Mouse (Mus musculus) liver, embryonic 14 days (tissue): ENCODE results near the gene Olfr339. TPM values are rescaled to one million over a fixed set of nuclear protein-coding genes. Genes with fewer than 3 reads are reported as not detected.

ENCODE experiments used
- polyA plus RNA-seq: library from polyadenylated mRNA; depleted of rRNA; stranded (reverse); fragments of >200 nt; gene quantifications from 2 replicates; pipeline ENCODE4 v1.2.3, GENCODE M21; 2012; rRNA removed

Olfr339 gene
- not detected in 2 replicates for polyA plus RNA-seq

GRCm38 (mm10) chr2:36418647-36419046 lies at the start of gene Olfr339:
Olfr339 (plus strand) TSS chr2:36418947.

GRCm38 (mm10) chr2:36373219-36373618 lies 45.5 kb upstream of the Olfr339 start, which contains the start of gene Olfr338:
Olfr338 (plus strand) TSS chr2:36373519.

DNA sequence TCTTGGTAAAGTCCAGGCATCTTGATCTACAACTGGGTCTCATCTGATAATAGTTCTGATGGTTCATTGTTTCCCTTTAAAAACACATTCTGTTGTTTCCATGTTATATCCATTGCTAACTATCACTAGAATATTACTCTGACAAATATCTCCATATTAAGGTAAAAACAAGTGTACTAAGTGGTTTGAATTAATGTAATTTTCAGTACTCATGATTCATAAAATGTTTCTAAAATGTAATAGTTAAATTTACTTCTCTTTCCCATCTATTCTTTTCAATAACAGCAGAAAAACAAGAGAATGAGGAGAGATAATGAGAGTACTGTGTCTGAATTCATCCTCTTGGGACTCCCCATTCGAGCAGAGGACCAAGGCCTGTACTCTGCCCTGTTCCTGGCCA lies 33.5 kb downstream of the Olfr339 start, which contains the start of gene Olfr340:
Gene Olfr340 (plus strand): TSS at position 301 of the 400 bp plus-strand sequence.

Other genes starting within 250 kb of the Olfr339 start
- gene Ptgs1, start 188.5 kb upstream of the Olfr339 start, polyA plus RNA-seq = 8.3 and 10.7 TPM in 2 replicates
- gene Olfr338, start 45.4 kb upstream of the Olfr339 start, polyA plus RNA-seq = not detected in 2 replicates
- not detected in 2 replicates for gene Olfr340, start 33.6 kb downstream of the Olfr339 start, polyA plus RNA-seq
- gene Olfr341, start 63.5 kb downstream of the Olfr339 start, polyA plus RNA-seq = not detected in 2 replicates
- gene Olfr342, start 106.1 kb downstream of the Olfr339 start, polyA plus RNA-seq = not detected in 2 replicates
- not detected in 2 replicates for gene Olfr344, start 147.7 kb downstream of the Olfr339 start, polyA plus RNA-seq
- gene Olfr345, start 221.1 kb downstream of the Olfr339 start, polyA plus RNA-seq = not detected in 2 replicates